Mouse (Mus musculus) myocyte (in vitro differentiated cells): ENCODE results near the gene Raet1d. TPM values are rescaled to one million over a fixed set of nuclear protein-coding genes. Genes with fewer than 3 reads are reported as not detected.
"Not testable (repeated sequence)": the region's sequence is repeated elsewhere in the genome, so short reads cannot be mapped to it uniquely, and the experiment has no call there.

ENCODE experiments used
- H3K27me3 ChIP-seq: one replicate; pipeline ENCODE4 v1.6.1; 2011; ENCODE audit not compliant: control insufficient read depth, insufficient read depth, insufficient read length
- H3K36me3 ChIP-seq: one replicate; pipeline ENCODE4 v1.6.1; 2011; ENCODE audit not compliant: control insufficient read depth, insufficient read depth
- H3K4me2 ChIP-seq: one replicate; pipeline ENCODE4 v1.6.1; 2011; ENCODE audit warnings: low read depth, control low read depth
- H3K4me3 ChIP-seq: one replicate; pipeline ENCODE4 v1.5.1; 2011; ENCODE audit warnings: mild to moderate bottlenecking, control low read depth, moderate library complexity
- H3K79me2 ChIP-seq: one replicate; pipeline ENCODE4 v1.6.1; 2011; ENCODE audit not compliant: control insufficient read depth, insufficient read depth
- H3ac ChIP-seq: one replicate; pipeline ENCODE4 v1.6.1; 2011; ENCODE audit not compliant: control insufficient read depth, insufficient read length
- CEBPB ChIP-seq: IDR thresholded peaks from 2 replicates; pipeline ENCODE4 v1.6.1; 2011; ENCODE audit warnings: mild to moderate bottlenecking, moderate library complexity; ENCODE audit not compliant: poor library complexity, insufficient read depth, severe bottlenecking
- E2F4 ChIP-seq: IDR thresholded peaks from one replicate; pipeline ENCODE4 v1.6.1; 2011; ENCODE audit warnings: mild to moderate bottlenecking, control low read depth, moderate library complexity; ENCODE audit not compliant: insufficient read depth
- MAX ChIP-seq: IDR thresholded peaks from one replicate; pipeline ENCODE4 v1.6.1; 2011; ENCODE audit warnings: low read depth, mild to moderate bottlenecking, control low read depth
- MYOD1 ChIP-seq, 3 experiments: IDR thresholded peaks; one replicate each; pipeline ENCODE4 v1.6.1; 2011; ENCODE audit warnings: control low read depth in 2 of 3, low read depth in 2 of 3, mild to moderate bottlenecking in 2 of 3, moderate library complexity in 1 of 3; ENCODE audit not compliant: insufficient read length in 2 of 3, control insufficient read depth in 1 of 3
- MYOG ChIP-seq, 3 experiments: IDR thresholded peaks; one replicate each; pipeline ENCODE4 v1.6.1; 2011; ENCODE audit warnings: control low read depth in 2 of 3, low read depth in 2 of 3, mild to moderate bottlenecking in 2 of 3; ENCODE audit not compliant: insufficient read length in 2 of 3, control insufficient read depth in 1 of 3, insufficient read depth in 1 of 3
- POLR2A ChIP-seq: IDR thresholded peaks from one replicate; pipeline ENCODE4 v1.6.1; 2011; ENCODE audit warnings: low read depth, mild to moderate bottlenecking, control low read depth, moderate library complexity; ENCODE audit not compliant: insufficient read length
- POLR2AphosphoS2 ChIP-seq: IDR thresholded peaks from one replicate; pipeline ENCODE4 v1.6.1; 2011; ENCODE audit warnings: low read depth, control low read depth; ENCODE audit not compliant: insufficient read length
- REST ChIP-seq: IDR thresholded peaks from one replicate; pipeline ENCODE4 v1.6.1; 2011; ENCODE audit warnings: mild to moderate bottlenecking, control low read depth, moderate library complexity; ENCODE audit not compliant: insufficient read depth, insufficient read length
- SRF ChIP-seq: IDR thresholded peaks from one replicate; pipeline ENCODE4 v1.6.1; 2011; ENCODE audit warnings: low read depth; ENCODE audit not compliant: control insufficient read depth, insufficient read length
- TCF12 ChIP-seq: IDR thresholded peaks from one replicate; pipeline ENCODE4 v1.6.1; 2011; ENCODE audit warnings: mild to moderate bottlenecking, control low read depth; ENCODE audit not compliant: poor library complexity, insufficient read depth, severe bottlenecking
- TCF3 ChIP-seq: IDR thresholded peaks from one replicate; pipeline ENCODE4 v1.6.1; 2011; ENCODE audit warnings: low read depth, control low read depth; ENCODE audit not compliant: insufficient read length
- USF1 ChIP-seq: IDR thresholded peaks from one replicate; pipeline ENCODE4 v1.6.1; 2011; ENCODE audit warnings: low read depth, mild to moderate bottlenecking, control low read depth, moderate library complexity
- polyA plus RNA-seq: library from polyadenylated mRNA; unstranded; fragments of >200 nt; fragmentation: generic; extraction: Trizol; gene quantifications from one replicate; pipeline ENCODE4 v1.2.1, GENCODE M21; 2012; ENCODE audit warnings: missing spikeins

Gene Raet1d
- polyA plus RNA-seq, result 5.0 TPM

DNA sequence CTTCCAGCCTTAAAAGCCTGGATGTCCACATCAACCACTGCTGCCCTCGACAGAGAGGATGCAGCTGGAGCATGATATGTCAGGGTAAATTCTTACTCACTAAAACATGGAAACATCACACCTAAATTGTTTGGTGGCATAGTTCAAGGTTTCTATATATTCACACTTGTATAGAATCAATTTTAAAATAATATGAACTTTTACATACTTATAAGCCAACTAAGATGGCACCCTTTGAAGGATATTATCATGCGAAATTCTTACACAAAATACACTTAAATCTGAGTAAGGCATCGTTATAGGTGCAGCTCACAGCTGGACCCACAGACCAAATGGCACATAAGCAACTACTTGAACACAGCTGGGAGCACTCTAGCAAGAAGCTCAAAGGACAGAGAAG lies at the start of gene Raet1d:
Gene Raet1d, plus strand, starts transcription at position 301 of the 400 bp plus-strand sequence.
- not testable (repeated sequence) for H3K4me2 ChIP-seq, H3ac ChIP-seq, H3K79me2 ChIP-seq, H3K27me3 ChIP-seq, H3K4me3 ChIP-seq, H3K36me3 ChIP-seq

DNA sequence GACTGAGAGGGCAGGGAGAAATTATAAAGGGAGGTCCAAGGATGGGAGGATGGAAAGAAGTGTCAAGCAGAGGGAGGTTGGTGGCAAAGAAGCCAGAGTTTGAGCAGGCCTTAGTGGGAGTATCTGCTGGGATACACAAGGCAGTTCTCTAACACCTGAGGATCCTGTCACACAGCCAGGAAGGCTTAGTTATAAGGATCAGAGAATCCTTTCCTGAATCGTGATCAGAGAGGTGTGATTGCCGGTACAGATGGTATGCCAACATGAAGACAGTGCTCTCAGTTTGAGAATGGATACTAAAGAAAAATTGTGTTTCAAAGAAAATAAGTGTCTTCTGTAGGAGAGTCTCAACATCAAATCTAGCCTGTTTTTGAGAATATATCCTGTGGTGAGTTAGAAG lies 37.5 kb upstream of the Raet1d start:
- H3ac ChIP-seq, result no peak overlapping the region
- no peaks in the 10 kb centered on the region for H3K36me3 ChIP-seq
- H3K4me2 ChIP-seq, result no peak overlapping the region
- no peaks in the 10 kb centered on the region for H3K27me3 ChIP-seq
- TF ChIP-seq USF1 (no peak), MYOG (IDR thresholded peaks at IDR 0.05; ENCODE audit: control insufficient read depth in 1 of 3, insufficient read depth in 1 of 3, insufficient read length in 2 of 3, low read depth in 2 of 3) (no peak), E2F4 (no peak), REST (no peak), POLR2AphosphoS2 (no peak), CEBPB (no peak), MYOD1 (IDR thresholded peaks at IDR 0.05; ENCODE audit: control insufficient read depth in 1 of 3, insufficient read length in 2 of 3, low read depth in 2 of 3) (no peak), SRF (no peak), POLR2A (no peak), TCF12 (no peak), TCF3 (no peak), MAX (no peak)
- H3K4me3 ChIP-seq, result no peak overlapping the region
- no peaks in the 10 kb centered on the region for H3K79me2 ChIP-seq

DNA sequence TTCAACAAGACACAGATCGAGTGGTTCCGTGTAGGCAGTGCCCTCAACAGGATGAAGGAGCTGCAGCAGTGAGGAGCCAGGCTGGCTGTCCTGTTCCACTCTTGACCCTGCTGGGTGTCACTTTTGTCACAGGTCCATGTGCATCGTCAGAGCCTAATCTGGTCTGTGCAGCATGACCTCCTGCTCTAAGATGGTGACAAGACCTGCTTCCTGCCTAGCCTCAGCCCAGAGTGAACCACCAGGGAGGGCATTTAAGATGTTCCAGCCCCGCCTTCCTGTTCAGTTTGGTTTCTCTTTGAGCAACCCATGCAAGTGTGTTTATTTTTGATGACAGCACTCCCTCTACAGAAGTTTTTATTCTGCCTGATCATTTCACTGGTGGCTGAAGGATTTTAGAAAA lies 14.6 kb upstream of the Raet1d start:
- not testable (repeated sequence) for H3ac ChIP-seq, H3K36me3 ChIP-seq, H3K4me3 ChIP-seq, H3K27me3 ChIP-seq, H3K79me2 ChIP-seq, H3K4me2 ChIP-seq

- not testable (repeated sequence) for H3K4me2 ChIP-seq
These were observed 6.7 kb upstream of the Raet1d start for GRCm38 (mm10) chr10:22353548-22354195.

DNA sequence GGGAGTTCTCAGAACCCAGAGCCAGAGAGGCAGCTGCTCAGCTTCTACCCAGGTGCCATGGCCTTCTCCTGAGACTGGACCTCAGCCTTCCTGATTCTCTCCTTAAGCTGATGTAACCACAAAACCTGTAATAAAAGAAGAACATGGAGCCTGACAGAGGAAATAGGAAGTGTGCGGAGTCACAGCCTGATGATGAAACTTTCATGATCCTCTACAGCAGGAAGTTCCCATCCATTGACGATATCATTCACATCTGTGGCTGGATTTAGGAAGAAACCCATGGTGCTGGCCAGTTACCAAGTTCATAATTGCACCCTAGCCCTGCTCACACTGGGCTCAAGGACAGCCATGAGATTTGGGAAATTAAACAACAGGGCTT lies 6.2 kb upstream of the Raet1d start:
- H3K4me3 ChIP-seq, H3K4me2 ChIP-seq, H3K36me3 ChIP-seq, H3ac ChIP-seq, H3K27me3 ChIP-seq, H3K79me2 ChIP-seq: not testable (repeated sequence)

More at GRCm38 (mm10) chr10:22353548-22354195, 6.7 kb upstream of the Raet1d start:
- H3K36me3 ChIP-seq, H3K79me2 ChIP-seq, H3ac ChIP-seq, H3K4me3 ChIP-seq, H3K27me3 ChIP-seq: not testable (repeated sequence)

- H3K4me2 ChIP-seq, H3K36me3 ChIP-seq, H3K27me3 ChIP-seq, H3ac ChIP-seq, H3K79me2 ChIP-seq, H3K4me3 ChIP-seq: not testable (repeated sequence)
These were observed 3.0 kb upstream of the Raet1d start for GRCm38 (mm10) chr10:22357373-22357772.

GRCm38 (mm10) chr10:22360957-22361356 lies 605 bp downstream of the Raet1d start:
- not testable (repeated sequence) for H3ac ChIP-seq, H3K27me3 ChIP-seq, H3K4me2 ChIP-seq, H3K4me3 ChIP-seq, H3K36me3 ChIP-seq, H3K79me2 ChIP-seq

- not testable (repeated sequence) for H3K79me2 ChIP-seq, H3K36me3 ChIP-seq, H3K4me3 ChIP-seq, H3K27me3 ChIP-seq, H3ac ChIP-seq
- peak overlapping the region; percentile 24 for H3K4me2 ChIP-seq
These were observed 1.3 kb downstream of the Raet1d start for GRCm38 (mm10) chr10:22361415-22362352.

- not testable (repeated sequence) for H3K4me3 ChIP-seq, H3K27me3 ChIP-seq, H3K36me3 ChIP-seq, H3ac ChIP-seq, H3K79me2 ChIP-seq, H3K4me2 ChIP-seq
These were observed 2.1 kb downstream of the Raet1d start for GRCm38 (mm10) chr10:22362466-22362865.

GRCm38 (mm10) chr10:22364915-22365314 lies 4.6 kb downstream of the Raet1d start:
- H3ac ChIP-seq, H3K4me3 ChIP-seq, H3K4me2 ChIP-seq, H3K27me3 ChIP-seq, H3K36me3 ChIP-seq, H3K79me2 ChIP-seq: not testable (repeated sequence)
